Mouse (Mus musculus) testis, adult 2 months (tissue): ENCODE data around the gene Timm8b.

Source experiments
- CTCF ChIP-seq: fragments of 200-500 bp; IDR thresholded peaks from 2 replicates; pipeline ENCODE4 v1.5.1; 2012; ENCODE audit warnings: low read depth, mild to moderate bottlenecking, inconsistent platforms, low read length, moderate library complexity; ENCODE audit not compliant: control insufficient read depth, insufficient read depth, insufficient replicate concordance
- POLR2A ChIP-seq: fragments of 200-500 bp; IDR thresholded peaks from 2 replicates; pipeline ENCODE4 v1.6.1; 2012; ENCODE audit warnings: low read depth, mild to moderate bottlenecking, inconsistent platforms, low read length, moderate library complexity; ENCODE audit not compliant: control insufficient read depth

DNA sequence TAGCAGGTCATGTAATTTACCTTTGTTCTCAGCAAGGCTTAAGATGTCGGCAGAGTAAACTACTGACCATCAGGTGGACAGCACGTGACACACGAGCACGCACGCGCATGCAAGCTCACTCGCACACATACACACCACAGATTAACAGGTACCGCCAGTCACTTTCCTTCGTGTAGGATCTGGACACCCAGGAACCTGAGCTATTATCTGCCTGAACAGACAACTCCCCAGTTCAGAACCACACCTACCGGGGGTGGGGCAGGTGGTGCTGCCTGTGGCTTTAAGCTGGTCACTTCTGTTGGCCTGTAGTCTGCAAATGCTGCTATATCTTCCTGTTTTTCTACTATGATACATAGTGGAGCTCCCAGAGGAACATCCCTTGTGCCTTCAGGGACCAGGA, 46.8 kb downstream of the Timm8b start:
- TF ChIP-seq POLR2A: no peak
- TF ChIP-seq CTCF: no peak
